Mouse (Mus musculus) embryo, embryonic 9.5 days (tissue): ENCODE measurements around the gene Hoxa6.

Experiments
- DNase-seq: peaks from one replicate; pipeline ENCODE4 v3.0.0-alpha.2; 2017; ENCODE audit errors: extremely low spot score

The Hoxa6 gene

GRCm38 (mm10) chr6:52208072-52208867 is at the start of gene Hoxa6:
Gene Hoxa6, minus strand, starts transcription at chr6:52208722.
- DNase-seq, result peak; percentile 62

GRCm38 (mm10) chr6:52256956-52257355 is 48.4 kb upstream of the Hoxa6 start:
- DNase-seq, result peak; percentile 80

- DNase-seq, result no peak
Measured at GRCm38 (mm10) chr6:52253511-52254500, 45.3 kb upstream of the Hoxa6 start.

GRCm38 (mm10) chr6:52252775-52253376 is 44.4 kb upstream of the Hoxa6 start:
- DNase-seq, result no peak

GRCm38 (mm10) chr6:52252016-52252774 is 43.7 kb upstream of the Hoxa6 start:
- DNase-seq, result no peak

- DNase-seq, result no peak
Measured at GRCm38 (mm10) chr6:52251177-52251879, 42.8 kb upstream of the Hoxa6 start.

- no peak for DNase-seq
Measured at GRCm38 (mm10) chr6:52249826-52250225, 41.3 kb upstream of the Hoxa6 start.

GRCm38 (mm10) chr6:52249415-52249738 is 40.9 kb upstream of the Hoxa6 start:
- no peak for DNase-seq

- no peak for DNase-seq
Measured at GRCm38 (mm10) chr6:52248638-52249414, 40.3 kb upstream of the Hoxa6 start.

GRCm38 (mm10) chr6:52247766-52248637 is 39.5 kb upstream of the Hoxa6 start:
- DNase-seq, result no peak

GRCm38 (mm10) chr6:52246916-52247315 is 38.4 kb upstream of the Hoxa6 start:
- no peak for DNase-seq

GRCm38 (mm10) chr6:52246403-52246803 is 37.9 kb upstream of the Hoxa6 start:
- DNase-seq, result no peak

GRCm38 (mm10) chr6:52245757-52246142 is 37.2 kb upstream of the Hoxa6 start, which contains the start of gene Hoxa11:
Gene Hoxa11, minus strand, starts transcription at chr6:52245810.
- no peak for DNase-seq

- peak; percentile 64 for DNase-seq
Measured at GRCm38 (mm10) chr6:52245040-52245756, 36.7 kb upstream of the Hoxa6 start.

- DNase-seq, result no peak
Measured at GRCm38 (mm10) chr6:52244471-52245039, 36.0 kb upstream of the Hoxa6 start.

- no peak for DNase-seq
Measured at GRCm38 (mm10) chr6:52243681-52244121, 35.2 kb upstream of the Hoxa6 start.

- DNase-seq, result no peak
Measured at GRCm38 (mm10) chr6:52242801-52243332, 34.3 kb upstream of the Hoxa6 start.
